Mouse (Mus musculus) A20 (cell line): ENCODE measurements around the gene Celf5.

ENCODE experiments used
- DNase-seq: peaks from one replicate; pipeline ENCODE4 v3.0.0-alpha.2; 2011; ENCODE audit warnings: low read depth, low spot score

Gene Celf5

GRCm38 (mm10) chr10:81474461-81474860 lies 8.0 kb downstream of the Celf5 start:
- DNase-seq: no peak

- DNase-seq: no peak
Observed at GRCm38 (mm10) chr10:81473003-81473451, 9.5 kb downstream of the Celf5 start.

GRCm38 (mm10) chr10:81472403-81473002 lies 10.0 kb downstream of the Celf5 start:
- DNase-seq: no peak

GRCm38 (mm10) chr10:81470454-81470853 lies 12.1 kb downstream of the Celf5 start:
- DNase-seq: peak; percentile 43

- DNase-seq: no peak
Observed at GRCm38 (mm10) chr10:81469253-81469652, 13.3 kb downstream of the Celf5 start.

- no peak for DNase-seq
Observed at GRCm38 (mm10) chr10:81467670-81468235, 14.8 kb downstream of the Celf5 start.

GRCm38 (mm10) chr10:81466881-81467280 lies 15.6 kb downstream of the Celf5 start:
- no peak for DNase-seq

GRCm38 (mm10) chr10:81466066-81466465 lies 16.4 kb downstream of the Celf5 start:
- DNase-seq: no peak

GRCm38 (mm10) chr10:81465265-81465645 lies 17.3 kb downstream of the Celf5 start:
- peak; percentile 56 for DNase-seq

GRCm38 (mm10) chr10:81464405-81465264 lies 17.9 kb downstream of the Celf5 start:
- peak; percentile 50 for DNase-seq

- no peak for DNase-seq
Observed at GRCm38 (mm10) chr10:81463531-81463930, 19.0 kb downstream of the Celf5 start.

GRCm38 (mm10) chr10:81462917-81463316 lies 19.6 kb downstream of the Celf5 start:
- DNase-seq: no peak

GRCm38 (mm10) chr10:81462415-81462804 lies 20.1 kb downstream of the Celf5 start:
- no peak for DNase-seq

- peak; percentile 50 for DNase-seq
Observed at GRCm38 (mm10) chr10:81461673-81462414, 20.7 kb downstream of the Celf5 start.

GRCm38 (mm10) chr10:81460951-81461350 lies 21.6 kb downstream of the Celf5 start:
- DNase-seq: no peak

GRCm38 (mm10) chr10:81460471-81460870 lies 22.0 kb downstream of the Celf5 start:
- DNase-seq: no peak

GRCm38 (mm10) chr10:81459399-81459798 lies 23.1 kb downstream of the Celf5 start:
- DNase-seq: no peak

GRCm38 (mm10) chr10:81458267-81458666 lies 24.2 kb downstream of the Celf5 start:
- DNase-seq: no peak

- no peak for DNase-seq
Observed at GRCm38 (mm10) chr10:81457624-81458023, 24.9 kb downstream of the Celf5 start.

GRCm38 (mm10) chr10:81456983-81457563 lies 25.4 kb downstream of the Celf5 start:
- no peak for DNase-seq

- DNase-seq: no peak
Observed at GRCm38 (mm10) chr10:81455181-81455895, 27.2 kb downstream of the Celf5 start, which contains the start of gene Nfic. Nfic (minus strand) TSS chr10:81455635.
